Mouse (Mus musculus) intestine, embryonic 14.5 days (tissue): ENCODE measurements around the gene Lrch1. TPM values are rescaled to one million over a fixed set of nuclear protein-coding genes. Genes with fewer than 3 reads are reported as not detected.

ENCODE experiments used
- ATAC-seq: fragments of 200-750 bp; cut with Nextera tagmentation; replicated peaks from 2 replicates; pipeline ENCODE4 v1.8.0; 2017; ENCODE audit warnings: low read depth, moderate number of reproducible peaks, moderate TSS enrichment, moderate library complexity; ENCODE audit not compliant: low FRiP score, low TSS enrichment
- DNase-seq: peaks from one replicate; pipeline ENCODE4 v3.0.0-alpha.2; 2018; ENCODE audit warnings: low spot score
- H3K27ac ChIP-seq: fragments of 300-500 bp; sonication (generic); 2 replicates; pipeline ENCODE4 v1.5.1; 2014; ENCODE audit warnings: low read depth, mild to moderate bottlenecking, control low read depth
- H3K27me3 ChIP-seq: fragments of 300-500 bp; sonication (generic); replicated peaks from 2 replicates; pipeline ENCODE4 v1.6.1; 2014; ENCODE audit warnings: low read length, control low read depth; ENCODE audit not compliant: control insufficient read depth, insufficient read depth
- H3K36me3 ChIP-seq: fragments of 300-500 bp; sonication (generic); 2 replicates; pipeline ENCODE4 v1.6.1; 2014; ENCODE audit warnings: low read length, control low read depth; ENCODE audit not compliant: control insufficient read depth, insufficient read depth
- H3K4me1 ChIP-seq: fragments of 300-500 bp; sonication (generic); replicated peaks from 2 replicates; pipeline ENCODE4 v1.6.1; 2014; ENCODE audit warnings: low read length, control low read depth, mixed read lengths; ENCODE audit not compliant: control insufficient read depth, insufficient read depth
- H3K4me2 ChIP-seq: fragments of 300-500 bp; sonication (generic); 2 replicates; pipeline ENCODE4 v1.6.1; 2014; ENCODE audit warnings: low read length
- H3K4me3 ChIP-seq: fragments of 300-500 bp; sonication (generic); 2 replicates; pipeline ENCODE4 v1.5.1; 2014; ENCODE audit warnings: low read depth, low read length, control low read depth, mixed read lengths
- H3K9ac ChIP-seq: fragments of 300-500 bp; sonication (generic); 2 replicates; pipeline ENCODE4 v1.6.1; 2014; ENCODE audit warnings: mild to moderate bottlenecking, low read length
- H3K9me3 ChIP-seq: fragments of 300-500 bp; sonication (generic); 2 replicates; pipeline ENCODE4 v1.6.1; 2016; ENCODE audit warnings: low read length, control low read depth; ENCODE audit not compliant: control insufficient read depth
- WGBS: fragments of 180-500 bp; shearing (Covaris S2); extraction: QIAGEN DNeasy Blood & Tissue Kit; methylation state at CpG from one replicate; pipeline ENCODE4 v1.1.7; 2014; 5-methylcytosine and 5-hydroxymethylcytosine counted together
- polyA plus RNA-seq: library from polyadenylated mRNA; unstranded; fragments of >200 nt; fragmentation: Nextera tagmentation; extraction: Ambion mirVana; gene quantifications from 2 replicates; pipeline ENCODE4 v1.2.1, GENCODE M21; 2014

Lrch1 gene
- polyA plus RNA-seq, 1 experiment from 2014 or later = 12.6 TPM

- Histone ChIP-seq H3K36me3 (no peaks in the 10 kb centered on the region), H3K4me3 (no peak overlapping the region), H3K4me1 (peaks cover 47% of the 10 kb centered on the region), H3K27me3 (no peaks in the 10 kb centered on the region), H3K9ac (no peak overlapping the region), H3K4me2 (no peak overlapping the region), H3K27ac (peak overlapping the region; percentile 79), H3K9me3 (no peaks in the 10 kb centered on the region)
- ATAC-seq (no peak), DNase-seq (no peak)
- 50% methylated on average over 9 of the region's 9 CpGs for WGBS
Observed at GRCm38 (mm10) chr14:74915025-74915424, 32.7 kb downstream of the Lrch1 start.

GRCm38 (mm10) chr14:74913381-74914230, 34.1 kb downstream of the Lrch1 start:
- WGBS = 44% methylated on average over 20 of the region's 20 CpGs
- H3K4me2 ChIP-seq = peak overlapping the region; percentile 7; the same call in 1 of the 2 replicates
- no peak overlapping the region for H3K4me3 ChIP-seq
- H3K9me3 ChIP-seq = no peaks in the 10 kb centered on the region
- no peaks in the 10 kb centered on the region for H3K36me3 ChIP-seq
- H3K27me3 ChIP-seq = no peaks in the 10 kb centered on the region
- ATAC-seq (no peak), DNase-seq (no peak)
- peak overlapping the region; percentile 79 for H3K27ac ChIP-seq
- H3K4me1 ChIP-seq = peaks cover 47% of the 10 kb centered on the region
- no peak overlapping the region for H3K9ac ChIP-seq

DNA sequence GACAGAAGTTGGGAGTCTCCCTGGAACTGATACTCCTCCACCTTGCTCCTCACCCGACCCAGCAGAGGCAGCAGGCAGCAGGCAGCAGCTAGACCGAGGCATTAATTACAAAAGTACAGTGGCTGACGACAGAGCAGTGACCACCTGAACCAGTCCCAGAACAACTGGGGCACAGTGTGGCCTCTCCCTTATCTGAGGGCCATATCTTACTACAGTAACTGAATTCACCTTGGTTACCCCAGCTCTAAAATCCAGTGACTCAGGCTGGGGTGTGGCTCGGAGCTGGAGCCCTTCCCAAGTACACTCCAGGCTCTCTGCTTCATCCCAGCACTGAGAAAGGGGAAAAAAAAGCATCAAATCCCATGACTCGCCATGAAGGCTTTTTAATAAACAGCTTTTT, 37.3 kb downstream of the Lrch1 start:
- Histone ChIP-seq H3K27ac (0 out of 2 replicates have a peak overlapping the region, but pooled peaks have one; percentile 22), H3K9me3 (no peaks in the 10 kb centered on the region)
- 32% methylated on average over 5 of the region's 5 CpGs for WGBS

GRCm38 (mm10) chr14:74909021-74909420, 38.7 kb downstream of the Lrch1 start:
- no peak overlapping the region for H3K9ac ChIP-seq
- no peaks in the 10 kb centered on the region for H3K36me3 ChIP-seq
- no peak for DNase-seq
- H3K4me2 ChIP-seq = no peak overlapping the region
- no peaks in the 10 kb centered on the region for H3K27me3 ChIP-seq
- no peaks in the 10 kb centered on the region for H3K9me3 ChIP-seq
- 74% methylated on average over 8 of the region's 8 CpGs for WGBS
- H3K27ac ChIP-seq = no peak overlapping the region
- ATAC-seq = no peak
- H3K4me3 ChIP-seq = no peak overlapping the region
- H3K4me1 ChIP-seq = peaks cover 12% of the 10 kb centered on the region; the same call in 1 of the 2 replicates

More for the DNA sequence above, 37.3 kb downstream of the Lrch1 start:
- no peak overlapping the region for H3K9ac ChIP-seq
- H3K4me3 ChIP-seq = no peak overlapping the region
- ATAC-seq (peak; percentile 54; the same call in 1 of the 2 replicates), DNase-seq (no peak)
- no peaks in the 10 kb centered on the region for H3K36me3 ChIP-seq
- no peaks in the 10 kb centered on the region for H3K27me3 ChIP-seq
- peaks cover 26% of the 10 kb centered on the region for H3K4me1 ChIP-seq
- H3K4me2 ChIP-seq = no peak overlapping the region

DNA sequence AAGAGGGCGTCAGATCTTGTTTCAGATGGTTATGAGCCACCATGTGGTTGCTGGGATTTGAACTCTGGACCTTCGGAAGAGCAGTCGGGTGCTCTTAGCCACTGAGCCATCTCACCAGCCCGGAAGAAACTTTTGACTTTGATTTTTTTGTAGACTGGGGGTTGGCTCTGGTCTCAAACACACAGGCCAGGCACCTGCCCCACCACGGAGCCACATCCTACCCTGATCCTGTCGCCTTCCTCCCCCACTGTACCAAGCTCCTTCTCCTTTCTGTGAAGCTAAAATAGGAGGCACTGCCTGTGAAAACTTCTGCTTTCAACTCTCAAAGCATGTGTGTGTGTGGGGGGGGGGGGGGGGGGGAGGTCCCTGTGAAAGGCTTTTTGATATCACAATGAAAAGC, 39.4 kb downstream of the Lrch1 start:
- Histone ChIP-seq H3K27me3 (no peaks in the 10 kb centered on the region), H3K4me2 (no peak overlapping the region), H3K9me3 (no peaks in the 10 kb centered on the region), H3K36me3 (no peaks in the 10 kb centered on the region), H3K4me3 (no peak overlapping the region), H3K4me1 (peaks cover 9% of the 10 kb centered on the region; the same call in 1 of the 2 replicates), H3K9ac (no peak overlapping the region), H3K27ac (no peak overlapping the region)
- 83% methylated on average over 6 of the region's 6 CpGs for WGBS
- no peak for ATAC-seq
- DNase-seq = no peak

DNA sequence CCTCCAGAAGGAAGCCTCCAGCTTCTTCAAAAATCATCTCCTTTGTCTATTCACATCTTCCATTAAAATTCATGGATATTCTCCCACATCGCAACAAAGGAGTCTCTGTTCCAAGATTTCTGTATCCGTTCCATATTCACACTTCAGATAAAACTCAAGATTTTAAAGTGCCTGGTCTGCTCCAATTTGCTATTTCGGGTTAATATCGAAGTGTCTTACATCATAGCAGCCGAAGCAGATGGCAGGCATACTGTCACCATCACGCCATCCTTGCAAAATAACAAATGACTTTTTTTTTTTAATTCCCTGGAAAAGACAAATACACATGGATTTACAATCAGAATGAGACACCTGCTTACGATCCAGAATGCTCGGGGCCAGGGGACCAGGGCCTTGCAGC, 40.0 kb downstream of the Lrch1 start:
- Histone ChIP-seq H3K27ac (no peak overlapping the region), H3K4me2 (no peak overlapping the region), H3K4me1 (peaks cover 9% of the 10 kb centered on the region; the same call in 1 of the 2 replicates), H3K4me3 (no peak overlapping the region), H3K9me3 (no peaks in the 10 kb centered on the region), H3K9ac (no peak overlapping the region), H3K27me3 (no peaks in the 10 kb centered on the region), H3K36me3 (no peaks in the 10 kb centered on the region)
- WGBS = 88% methylated on average over 8 of the region's 8 CpGs
- ATAC-seq (no peak), DNase-seq (no peak)

- H3K36me3 ChIP-seq = no peaks in the 10 kb centered on the region
- H3K9ac ChIP-seq = no peak overlapping the region
- H3K27me3 ChIP-seq = no peaks in the 10 kb centered on the region
- H3K4me2 ChIP-seq = no peak overlapping the region
- no peaks in the 10 kb centered on the region for H3K9me3 ChIP-seq
- 58% methylated on average over 3 of the region's 3 CpGs for WGBS
- no peak for ATAC-seq
- H3K4me1 ChIP-seq = peaks cover 5% of the 10 kb centered on the region
- no peak overlapping the region for H3K27ac ChIP-seq
- no peak for DNase-seq
- H3K4me3 ChIP-seq = no peak overlapping the region
Observed at GRCm38 (mm10) chr14:74905990-74906389, 41.7 kb downstream of the Lrch1 start.

DNA sequence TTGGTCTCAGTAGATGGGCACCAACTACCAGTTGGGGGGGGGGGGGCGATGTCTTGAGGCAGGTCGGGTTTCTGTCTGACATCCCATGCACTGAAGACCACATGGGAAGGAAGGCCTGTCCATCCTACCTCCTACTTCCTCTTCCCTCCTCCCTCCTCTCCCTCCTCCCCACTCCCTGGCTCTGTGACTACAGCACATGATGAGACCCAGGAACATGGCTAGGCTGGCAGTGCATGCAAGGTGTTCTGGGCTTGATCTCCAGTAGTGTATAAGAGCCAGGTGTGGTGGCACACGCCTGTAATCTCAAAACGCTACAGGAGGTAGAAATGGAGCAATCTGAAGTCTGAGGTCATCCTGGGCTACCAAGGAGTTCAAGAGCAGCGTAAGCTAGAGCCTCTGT, 43.2 kb downstream of the Lrch1 start:
- no peak overlapping the region for H3K27ac ChIP-seq
- peaks cover 11% of the 10 kb centered on the region for H3K4me1 ChIP-seq
- 82% methylated on average over 5 of the region's 5 CpGs for WGBS
- H3K36me3 ChIP-seq = no peaks in the 10 kb centered on the region
- ATAC-seq (no peak), DNase-seq (no peak)
- H3K9ac ChIP-seq = no peak overlapping the region
- H3K27me3 ChIP-seq = no peaks in the 10 kb centered on the region
- no peak overlapping the region for H3K4me3 ChIP-seq
- H3K9me3 ChIP-seq = no peaks in the 10 kb centered on the region
- no peak overlapping the region for H3K4me2 ChIP-seq

DNA sequence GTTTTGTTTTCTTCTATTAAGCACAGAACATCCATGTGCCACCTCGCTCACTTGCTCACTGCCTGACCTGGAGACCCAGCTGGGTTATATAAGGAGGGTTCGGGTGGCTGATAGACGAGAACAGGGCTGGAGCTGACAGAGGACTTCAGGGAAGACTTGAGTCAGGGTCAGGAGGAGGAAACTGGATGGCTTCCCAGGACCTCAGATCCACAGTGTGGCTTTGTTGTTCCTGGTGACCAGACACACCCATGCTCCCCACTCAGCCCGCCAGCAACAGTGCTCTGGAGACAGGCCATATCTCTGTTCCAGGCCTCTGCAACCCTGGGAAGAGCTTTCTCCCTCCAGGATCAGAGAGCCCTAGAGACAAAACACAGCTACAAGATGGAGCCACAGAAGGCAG, 44.6 kb downstream of the Lrch1 start:
- H3K4me2 ChIP-seq = no peak overlapping the region
- WGBS = 80% methylated on average over 4 of the region's 4 CpGs
- no peak overlapping the region for H3K9ac ChIP-seq
- H3K9me3 ChIP-seq = no peaks in the 10 kb centered on the region
- no peak overlapping the region for H3K27ac ChIP-seq
- DNase-seq (no peak), ATAC-seq (no peak)
- no peaks in the 10 kb centered on the region for H3K27me3 ChIP-seq
- H3K4me1 ChIP-seq = peaks cover 11% of the 10 kb centered on the region
- H3K36me3 ChIP-seq = no peaks in the 10 kb centered on the region
- no peak overlapping the region for H3K4me3 ChIP-seq
